In genomic region chr5:135472405-135472804, GRCm38 (mm10) we compare ENCODE assay signal across 11 mouse cellular contexts.
DNase-seq lines count a peak whose midpoint lies in the region; TF ChIP-seq lines count a peak whose summit lies in the region.
"Had no signal": no experiment of that assay in that cellular context is flagged by ENCODE, and none has a peak within 500 bp of the region (broad histone marks: within the 10 kb centered on the region; RNA-seq: fewer than 3 reads in every experiment).

No protein-coding gene starts in this region.

- H3K27ac ChIP-seq in forebrain, embryonic 10.5 days, result no peak overlapping the region
- H3K27ac ChIP-seq: heart, embryonic 10.5 days; hindbrain, embryonic 14.5 days had no signal

- peak; percentile 55 to 58 for DNase-seq in lung, adult 18-20 months
- no peak for DNase-seq in lung, adult 2 months
- peak; percentile 56 for DNase-seq in c-Kit-positive CD71-negative TER-119-negative erythroid progenitor cells, embryonic 14.5 days (ENCODE audit: low read depth)
- peak; percentile 27 for DNase-seq in lung, postnatal 14 days
- DNase-seq in cerebellum, adult 18-20 months, result no peak
- no peak for DNase-seq in cerebellum, adult 9-10 months
- DNase-seq in forebrain, embryonic 10.5 days (ENCODE audit: extremely low spot score, low spot score), result no peak
- DNase-seq: adrenal gland, postnatal 10 days; cerebellum, adult 9-11 months had no signal

- H3K4me3 ChIP-seq in lung, adult 2 months (replicated peaks; ENCODE audit: extremely low read depth, low read depth, low read length), result no peak overlapping the region
- no peak overlapping the region for H3K4me3 ChIP-seq in forebrain, embryonic 10.5 days
- H3K4me3 ChIP-seq: heart, embryonic 10.5 days had no signal

- TF ChIP-seq CTCF in lung, adult 2 months (IDR thresholded peaks at IDR 0.05; ENCODE audit: insufficient read depth, low read length), result no peak

- H3K9me3 ChIP-seq in forebrain, embryonic 10.5 days, result peaks cover 5% of the 10 kb centered on the region; the same call in 1 of the 2 replicates
- H3K9me3 ChIP-seq: heart, embryonic 10.5 days had no signal

- 65% methylated on average over 6 of the region's 6 CpGs for WGBS in lung, adult 2 months
- 90% methylated on average over 6 of the region's 6 CpGs for WGBS in forebrain, embryonic 10.5 days

- peaks cover 5% of the 10 kb centered on the region; the same call in 1 of the 2 replicates for H3K4me1 ChIP-seq in lung, adult 2 months (ENCODE audit: control insufficient read depth, insufficient read depth, low read length)
- H3K4me1 ChIP-seq in forebrain, embryonic 10.5 days, result no peaks in the 10 kb centered on the region

- no peaks in the 10 kb centered on the region for H3K27me3 ChIP-seq in forebrain, embryonic 10.5 days (ENCODE audit: poor library complexity, severe bottlenecking)

- H3K36me3 ChIP-seq in forebrain, embryonic 10.5 days (replicated peaks), result peaks cover 74% of the 10 kb centered on the region

- no peak for TF ChIP-seq POLR2A in lung, adult 2 months (IDR thresholded peaks at IDR 0.05; ENCODE audit: borderline replicate concordance, extremely low read depth, low read depth, low read length)

Comparison
In these comparisons a context has a peak if more than half of its experiments do, and no peak if none do; other contexts are left out.
1. DNase-seq: peak in lung, adult 18-20 months (2 of 2), c-Kit-positive CD71-negative TER-119-negative erythroid progenitor cells, embryonic 14.5 days (single experiment) and lung, postnatal 14 days (single experiment); none in lung, adult 2 months (single experiment), cerebellum, adult 18-20 months (0 of 2), cerebellum, adult 9-10 months (single experiment) and forebrain, embryonic 10.5 days (single experiment).